Mouse (Mus musculus) ES-Bruce4 (cell line): Measurements from ENCODE around the gene Ntmt1. TPM values are rescaled to one million over a fixed set of nuclear protein-coding genes. Genes with fewer than 3 reads are reported as not detected.

Experiments
- H3K27ac ChIP-seq: 2 replicates; pipeline ENCODE4 v1.5.1; 2012; ENCODE audit warnings: low read length, inconsistent platforms; ENCODE audit not compliant: insufficient read depth
- H3K27me3 ChIP-seq: 2 replicates; pipeline ENCODE4 v1.6.1; 2012; ENCODE audit warnings: mild to moderate bottlenecking, low read length, inconsistent platforms; ENCODE audit not compliant: control insufficient read depth, poor library complexity, insufficient read depth, severe bottlenecking
- H3K36me3 ChIP-seq: 2 replicates; pipeline ENCODE4 v1.6.1; 2012; ENCODE audit warnings: inconsistent platforms, mild to moderate bottlenecking, low read length, moderate library complexity; ENCODE audit not compliant: control insufficient read depth, poor library complexity, insufficient read depth, severe bottlenecking
- H3K4me1 ChIP-seq: one replicate; pipeline ENCODE4 v1.8.1; 2011; ENCODE audit warnings: low read length; ENCODE audit not compliant: control insufficient read depth, insufficient read depth
- H3K4me3 ChIP-seq: 2 replicates; pipeline ENCODE4 v1.5.1; 2011; ENCODE audit warnings: low read depth, mild to moderate bottlenecking, low read length
- H3K9ac ChIP-seq: 2 replicates; pipeline ENCODE4 v1.6.1; 2012; ENCODE audit warnings: low read depth, mild to moderate bottlenecking, inconsistent platforms; ENCODE audit not compliant: poor library complexity, severe bottlenecking
- H3K9me3 ChIP-seq: replicated peaks from 2 replicates; pipeline ENCODE4 v1.6.1; 2012; ENCODE audit warnings: mild to moderate bottlenecking, low read length, inconsistent platforms; ENCODE audit not compliant: control insufficient read depth, poor library complexity, insufficient read depth, severe bottlenecking
- CTCF ChIP-seq: IDR thresholded peaks from one replicate; pipeline ENCODE4 v1.8.1; 2011; ENCODE audit warnings: low read depth, low read length
- EP300 ChIP-seq: IDR thresholded peaks from 2 replicates; pipeline ENCODE4 v1.6.1; 2011; ENCODE audit warnings: low read depth, low read length; ENCODE audit not compliant: insufficient read depth
- POLR2A ChIP-seq: IDR thresholded peaks from one replicate; pipeline ENCODE4 v1.8.1; 2011; ENCODE audit warnings: low read length; ENCODE audit not compliant: insufficient read depth
- polyA plus RNA-seq: library from polyadenylated mRNA; stranded (reverse); fragments of >200 nt; gene quantifications from 2 replicates; pipeline ENCODE4 v1.2.4, GENCODE M21; 2011; ENCODE audit warnings: low read depth; ENCODE audit not compliant: missing spikeins, insufficient read depth, insufficient read length

The Ntmt1 gene
- polyA plus RNA-seq, 1 experiment = 42.6 TPM

GRCm38 (mm10) chr2:30771806-30772460 lies 35.7 kb upstream of the Ntmt1 start:
- no peak overlapping the region for H3K27ac ChIP-seq

GRCm38 (mm10) chr2:30772581-30773312 lies 34.9 kb upstream of the Ntmt1 start:
- TF ChIP-seq POLR2A (no peak), EP300 (0 out of 2 replicates have a peak, but pooled peaks have one; percentile 27), CTCF (no peak)
- H3K4me3 ChIP-seq = no peak overlapping the region

More at GRCm38 (mm10) chr2:30771806-30772460, 35.7 kb upstream of the Ntmt1 start:
- Histone ChIP-seq H3K27me3 (0 out of 2 replicates have a peak, but pooled peaks cover 1% of the 10 kb centered on the region), H3K9me3 (no peaks in the 10 kb centered on the region), H3K36me3 (no peaks in the 10 kb centered on the region), H3K9ac (peak overlapping the region; percentile 59), H3K4me3 (peak overlapping the region; percentile 45), H3K4me1 (peaks cover 7% of the 10 kb centered on the region)
- TF ChIP-seq EP300 (no peak), POLR2A (no peak), CTCF (no peak)

GRCm38 (mm10) chr2:30773313-30774005 lies 34.2 kb upstream of the Ntmt1 start:
- no peaks in the 10 kb centered on the region for H3K9me3 ChIP-seq
- H3K4me3 ChIP-seq = no peak overlapping the region
- H3K4me1 ChIP-seq = peaks cover 19% of the 10 kb centered on the region

More at GRCm38 (mm10) chr2:30772581-30773312, 34.9 kb upstream of the Ntmt1 start:
- Histone ChIP-seq H3K4me1 (peaks cover 15% of the 10 kb centered on the region), H3K27ac (0 out of 2 replicates have a peak overlapping the region, but pooled peaks have one; percentile 14), H3K9me3 (no peaks in the 10 kb centered on the region), H3K27me3 (0 out of 2 replicates have a peak, but pooled peaks cover 1% of the 10 kb centered on the region), H3K9ac (peak overlapping the region; percentile 5; the same call in 1 of the 2 replicates), H3K36me3 (no peaks in the 10 kb centered on the region)

GRCm38 (mm10) chr2:30775955-30776354 lies 31.7 kb upstream of the Ntmt1 start:
- Histone ChIP-seq H3K27me3 (0 out of 2 replicates have a peak, but pooled peaks cover under 1% of the 10 kb centered on the region), H3K36me3 (no peaks in the 10 kb centered on the region), H3K4me3 (no peak overlapping the region), H3K27ac (no peak overlapping the region), H3K4me1 (peaks cover 23% of the 10 kb centered on the region), H3K9ac (no peak overlapping the region), H3K9me3 (no peaks in the 10 kb centered on the region)
- TF ChIP-seq CTCF = no peak
- TF ChIP-seq POLR2A = no peak
- no peak for TF ChIP-seq EP300

More at GRCm38 (mm10) chr2:30773313-30774005, 34.2 kb upstream of the Ntmt1 start:
- H3K9ac ChIP-seq = 0 out of 2 replicates have a peak overlapping the region, but pooled peaks have one; percentile 5
- H3K27ac ChIP-seq = 0 out of 2 replicates have a peak overlapping the region, but pooled peaks have one; percentile 14
- 0 out of 2 replicates have a peak, but pooled peaks cover 1% of the 10 kb centered on the region for H3K27me3 ChIP-seq
- no peaks in the 10 kb centered on the region for H3K36me3 ChIP-seq
- TF ChIP-seq EP300 (0 out of 2 replicates have a peak, but pooled peaks have one; percentile 36), POLR2A (no peak)

GRCm38 (mm10) chr2:30777266-30777665 lies 30.4 kb upstream of the Ntmt1 start:
- H3K4me3 ChIP-seq = no peak overlapping the region
- H3K4me1 ChIP-seq = peaks cover 23% of the 10 kb centered on the region
- H3K27me3 ChIP-seq = no peaks in the 10 kb centered on the region
- TF ChIP-seq POLR2A (no peak), EP300 (0 out of 2 replicates have a peak, but pooled peaks have one; percentile 48)
- no peak overlapping the region for H3K27ac ChIP-seq
- H3K36me3 ChIP-seq = no peaks in the 10 kb centered on the region
- H3K9me3 ChIP-seq = no peaks in the 10 kb centered on the region
- no peak overlapping the region for H3K9ac ChIP-seq
